Mouse (Mus musculus): ENCODE data around the gene Gsc. TPM values are rescaled to one million over a fixed set of nuclear protein-coding genes. Genes with fewer than 3 reads are reported as not detected.

Gsc gene
- 0.14 TPM in 1 of 2 replicates, not detected in the other for polyA plus RNA-seq (2015; fragmentation: Nextera tagmentation; extraction: Ambion mirVana)

GRCm38 (mm10) chr12:104472601-104473424 lies at the start of gene Gsc:
Gsc (minus strand) TSS chr12:104473330.

Other genes starting within 250 kb of the Gsc start
- gene Serpina3g, start 237.1 kb downstream of the Gsc start, polyA plus RNA-seq (2015; fragmentation: Nextera tagmentation; extraction: Ambion mirVana) = 28.0 and 36.0 TPM in 2 replicates
- gene Serpina3i, start 210.2 kb downstream of the Gsc start, polyA plus RNA-seq (2015; fragmentation: Nextera tagmentation; extraction: Ambion mirVana) = 0.40 and 0.87 TPM in 2 replicates
- gene Serpina3j, start 158.8 kb downstream of the Gsc start, polyA plus RNA-seq (2015; fragmentation: Nextera tagmentation; extraction: Ambion mirVana) = not detected in 2 replicates
- 18.3 and 21.4 TPM in 2 replicates for gene Serpina3k, start 134.8 kb downstream of the Gsc start, polyA plus RNA-seq (2015; fragmentation: Nextera tagmentation; extraction: Ambion mirVana)
- 10.4 and 13.1 TPM in 2 replicates for gene Serpina3m, start 134.8 kb downstream of the Gsc start, polyA plus RNA-seq (2015; fragmentation: Nextera tagmentation; extraction: Ambion mirVana)
- gene Serpina3n, start 66.6 kb downstream of the Gsc start, polyA plus RNA-seq (2015; fragmentation: Nextera tagmentation; extraction: Ambion mirVana) = 9.6 and 15.7 TPM in 2 replicates